Mouse (Mus musculus) heart, embryonic 10.5 days (tissue): ENCODE measurements around the gene Zdhhc14. TPM values are rescaled to one million over a fixed set of nuclear protein-coding genes. Genes with fewer than 3 reads are reported as not detected.

Experiments used
- DNase-seq: peaks from one replicate; pipeline ENCODE4 v3.0.0-alpha.2; 2017; ENCODE audit warnings: low spot score
- H3K27ac ChIP-seq: fragments of 300-500 bp; sonication (generic); 2 replicates; pipeline ENCODE4 v1.5.1; 2016; ENCODE audit warnings: mild to moderate bottlenecking
- H3K27me3 ChIP-seq: fragments of 300-500 bp; sonication (generic); 2 replicates; pipeline ENCODE4 v1.6.1; 2016; ENCODE audit warnings: mild to moderate bottlenecking; ENCODE audit not compliant: poor library complexity, insufficient read depth, severe bottlenecking
- H3K36me3 ChIP-seq: fragments of 300-500 bp; sonication (generic); 2 replicates; pipeline ENCODE4 v1.6.1; 2016; ENCODE audit warnings: mild to moderate bottlenecking, moderate library complexity
- H3K4me1 ChIP-seq: fragments of 300-500 bp; sonication (generic); 2 replicates; pipeline ENCODE4 v1.6.1; 2016; ENCODE audit warnings: mild to moderate bottlenecking
- H3K4me3 ChIP-seq: fragments of 300-500 bp; sonication (generic); 2 replicates; pipeline ENCODE4 v1.5.1; 2016; ENCODE audit warnings: mild to moderate bottlenecking, moderate library complexity
- H3K9me3 ChIP-seq: fragments of 300-500 bp; sonication (generic); 2 replicates; pipeline ENCODE4 v1.6.1; 2016; ENCODE audit warnings: mild to moderate bottlenecking, moderate library complexity
- WGBS: fragments of 180-500 bp; shearing (Covaris S2); methylation state at CpG from one replicate; pipeline ENCODE4 v1.1.7; 2016; 5-methylcytosine and 5-hydroxymethylcytosine counted together
- polyA plus RNA-seq: library from polyadenylated mRNA; unstranded; fragments of >200 nt; fragmentation: Nextera tagmentation; extraction: Ambion mirVana; gene quantifications from 2 replicates; pipeline ENCODE4 v1.2.1, GENCODE M21; 2016

Zdhhc14 gene
- polyA plus RNA-seq, 1 experiment from 2014 or later, result 1.6 TPM

GRCm38 (mm10) chr17:5770265-5771249 is 278.2 kb downstream of the Zdhhc14 start:
- Histone ChIP-seq H3K27me3 (no peaks in the 10 kb centered on the region), H3K27ac (peak overlapping the region; percentile 89), H3K36me3 (no peaks in the 10 kb centered on the region), H3K9me3 (peaks cover 3% of the 10 kb centered on the region; the same call in 1 of the 2 replicates), H3K4me3 (peak overlapping the region; percentile 57), H3K4me1 (peaks cover 24% of the 10 kb centered on the region)
- peak; percentile 90 for DNase-seq
- WGBS, result 10% methylated on average over 22 of the region's 22 CpGs

GRCm38 (mm10) chr17:5780213-5780975 is 288.0 kb downstream of the Zdhhc14 start:
- Histone ChIP-seq H3K36me3 (no peaks in the 10 kb centered on the region), H3K9me3 (no peaks in the 10 kb centered on the region), H3K4me3 (no peak overlapping the region), H3K4me1 (no peaks in the 10 kb centered on the region), H3K27ac (no peak overlapping the region), H3K27me3 (no peaks in the 10 kb centered on the region)
- no peak for DNase-seq
- 68% methylated on average over 5 of the region's 5 CpGs for WGBS

GRCm38 (mm10) chr17:5785238-5785637 is 292.9 kb downstream of the Zdhhc14 start:
- H3K27me3 ChIP-seq, result no peaks in the 10 kb centered on the region
- no peaks in the 10 kb centered on the region for H3K9me3 ChIP-seq
- DNase-seq, result no peak
- no peaks in the 10 kb centered on the region for H3K36me3 ChIP-seq
- H3K4me1 ChIP-seq, result no peaks in the 10 kb centered on the region
- WGBS, result 56% methylated on average over 2 of the region's 2 CpGs
- H3K27ac ChIP-seq, result no peak overlapping the region
- H3K4me3 ChIP-seq, result no peak overlapping the region

GRCm38 (mm10) chr17:5792164-5792791 is 299.9 kb downstream of the Zdhhc14 start:
- peaks cover 18% of the 10 kb centered on the region for H3K4me1 ChIP-seq
- no peaks in the 10 kb centered on the region for H3K36me3 ChIP-seq
- no peak overlapping the region for H3K4me3 ChIP-seq
- DNase-seq, result no peak
- no peaks in the 10 kb centered on the region for H3K27me3 ChIP-seq
- H3K27ac ChIP-seq, result no peak overlapping the region
- H3K9me3 ChIP-seq, result no peaks in the 10 kb centered on the region
- 78% methylated on average over 12 of the region's 12 CpGs for WGBS

GRCm38 (mm10) chr17:5793593-5793992 is 301.2 kb downstream of the Zdhhc14 start:
- 70% methylated on average over 4 of the region's 4 CpGs for WGBS
- H3K36me3 ChIP-seq, result no peaks in the 10 kb centered on the region
- H3K27me3 ChIP-seq, result no peaks in the 10 kb centered on the region
- DNase-seq, result no peak
- no peaks in the 10 kb centered on the region for H3K9me3 ChIP-seq
- peaks cover 30% of the 10 kb centered on the region for H3K4me1 ChIP-seq
- no peak overlapping the region for H3K27ac ChIP-seq
- H3K4me3 ChIP-seq, result no peak overlapping the region

- Histone ChIP-seq H3K36me3 (no peaks in the 10 kb centered on the region), H3K27me3 (no peaks in the 10 kb centered on the region), H3K4me1 (peaks cover 35% of the 10 kb centered on the region), H3K27ac (no peak overlapping the region), H3K9me3 (no peaks in the 10 kb centered on the region), H3K4me3 (no peak overlapping the region)
- WGBS, result 54% methylated on average over 5 of the region's 5 CpGs
- DNase-seq, result no peak
Measured at GRCm38 (mm10) chr17:5794276-5794675, 301.9 kb downstream of the Zdhhc14 start.

- H3K27ac ChIP-seq, result no peak overlapping the region
- H3K27me3 ChIP-seq, result peaks cover 6% of the 10 kb centered on the region; the same call in 1 of the 2 replicates
- H3K36me3 ChIP-seq, result no peaks in the 10 kb centered on the region
- H3K4me1 ChIP-seq, result peaks cover 41% of the 10 kb centered on the region
- H3K4me3 ChIP-seq, result no peak overlapping the region
- 74% methylated on average over 5 of the region's 5 CpGs for WGBS
- no peak for DNase-seq
- H3K9me3 ChIP-seq, result no peaks in the 10 kb centered on the region
Measured at GRCm38 (mm10) chr17:5795369-5795768, 303.0 kb downstream of the Zdhhc14 start.

- peaks cover 45% of the 10 kb centered on the region for H3K4me1 ChIP-seq
- DNase-seq, result peak; percentile 89
- H3K27me3 ChIP-seq, result peaks cover 6% of the 10 kb centered on the region; the same call in 1 of the 2 replicates
- no peak overlapping the region for H3K27ac ChIP-seq
- H3K9me3 ChIP-seq, result no peaks in the 10 kb centered on the region
- H3K4me3 ChIP-seq, result no peak overlapping the region
- WGBS, result 2% methylated on average over 5 of the region's 5 CpGs
- H3K36me3 ChIP-seq, result no peaks in the 10 kb centered on the region
Measured at GRCm38 (mm10) chr17:5795878-5796277, 303.5 kb downstream of the Zdhhc14 start.

GRCm38 (mm10) chr17:5797124-5797760 is 304.9 kb downstream of the Zdhhc14 start:
- peaks cover 6% of the 10 kb centered on the region; the same call in 1 of the 2 replicates for H3K27me3 ChIP-seq
- WGBS, result 55% methylated on average over 5 of the region's 5 CpGs
- H3K4me3 ChIP-seq, result no peak overlapping the region
- no peaks in the 10 kb centered on the region for H3K36me3 ChIP-seq
- H3K27ac ChIP-seq, result no peak overlapping the region
- no peak for DNase-seq
- H3K4me1 ChIP-seq, result peaks cover 58% of the 10 kb centered on the region
- H3K9me3 ChIP-seq, result no peaks in the 10 kb centered on the region

GRCm38 (mm10) chr17:5798221-5798801 is 306.0 kb downstream of the Zdhhc14 start:
- peaks cover 6% of the 10 kb centered on the region; the same call in 1 of the 2 replicates for H3K27me3 ChIP-seq
- peak overlapping the region; percentile 8; the same call in 1 of the 2 replicates for H3K4me3 ChIP-seq
- no peaks in the 10 kb centered on the region for H3K36me3 ChIP-seq
- peak overlapping the region; percentile 2; the same call in 1 of the 2 replicates for H3K27ac ChIP-seq
- 29% methylated on average over 13 of the region's 13 CpGs for WGBS
- DNase-seq, result peak; percentile 88
- no peaks in the 10 kb centered on the region for H3K9me3 ChIP-seq
- H3K4me1 ChIP-seq, result peaks cover 59% of the 10 kb centered on the region

- H3K27ac ChIP-seq, result peak overlapping the region; percentile 2; the same call in 1 of the 2 replicates
- H3K27me3 ChIP-seq, result peaks cover 6% of the 10 kb centered on the region; the same call in 1 of the 2 replicates
- H3K4me3 ChIP-seq, result no peak overlapping the region; the same call in 1 of the 2 replicates
- 74% methylated on average over 5 of the region's 5 CpGs for WGBS
- DNase-seq, result no peak
- H3K4me1 ChIP-seq, result peaks cover 58% of the 10 kb centered on the region
- no peaks in the 10 kb centered on the region for H3K9me3 ChIP-seq
- no peaks in the 10 kb centered on the region for H3K36me3 ChIP-seq
Measured at GRCm38 (mm10) chr17:5798900-5799299, 306.5 kb downstream of the Zdhhc14 start.
